Mouse (Mus musculus): Measurements from ENCODE around the gene Adipoq.

Gene Adipoq

GRCm38 (mm10) chr16:23115486-23115885, 30.9 kb upstream of the Adipoq start:
- DNase-seq (ENCODE audit: low spot score in 2 of 2): no peak

GRCm38 (mm10) chr16:23117173-23117572, 29.2 kb upstream of the Adipoq start:
- DNase-seq (ENCODE audit: low spot score in 2 of 2): no peak

- no peak for DNase-seq (ENCODE audit: low spot score in 2 of 2)
These were observed 23.9 kb upstream of the Adipoq start for GRCm38 (mm10) chr16:23122446-23122845.

- DNase-seq (ENCODE audit: low spot score in 2 of 2): no peak
These were observed 23.2 kb upstream of the Adipoq start for GRCm38 (mm10) chr16:23123104-23123503.

- DNase-seq (ENCODE audit: low spot score in 2 of 2): no peak
These were observed 21.9 kb upstream of the Adipoq start for GRCm38 (mm10) chr16:23124398-23124797.

GRCm38 (mm10) chr16:23127311-23127672, 19.0 kb upstream of the Adipoq start:
- no peak for DNase-seq (ENCODE audit: low spot score in 2 of 2)

GRCm38 (mm10) chr16:23127673-23128375, 18.5 kb upstream of the Adipoq start, which contains the start of gene Rfc4:
Gene Rfc4 (minus strand): TSS chr16:23127737.
- peak; percentile 85 to 87 for DNase-seq (ENCODE audit: low spot score in 2 of 2)

GRCm38 (mm10) chr16:23130303-23130702, 16.0 kb upstream of the Adipoq start:
- no peak for DNase-seq (ENCODE audit: low spot score in 2 of 2)

GRCm38 (mm10) chr16:23132336-23132735, 14.0 kb upstream of the Adipoq start:
- no peak for DNase-seq (ENCODE audit: low spot score in 2 of 2)

- no peak for DNase-seq (ENCODE audit: low spot score in 2 of 2)
These were observed 10.8 kb upstream of the Adipoq start for GRCm38 (mm10) chr16:23135421-23136149.

- no peak for DNase-seq (ENCODE audit: low spot score in 2 of 2)
These were observed 9.8 kb upstream of the Adipoq start for GRCm38 (mm10) chr16:23136406-23136970.

GRCm38 (mm10) chr16:23140911-23141310, 5.4 kb upstream of the Adipoq start:
- no peak for DNase-seq (ENCODE audit: low spot score in 2 of 2)

GRCm38 (mm10) chr16:23144326-23144725, 2.0 kb upstream of the Adipoq start:
- DNase-seq (ENCODE audit: low spot score in 2 of 2): no peak

GRCm38 (mm10) chr16:23145211-23145610, 1.1 kb upstream of the Adipoq start:
- no peak for DNase-seq (ENCODE audit: low spot score in 2 of 2)

GRCm38 (mm10) chr16:23148936-23149335, 2.6 kb downstream of the Adipoq start:
- no peak for DNase-seq (ENCODE audit: low spot score in 2 of 2)

GRCm38 (mm10) chr16:23149396-23149795, 3.1 kb downstream of the Adipoq start:
- no peak for DNase-seq (ENCODE audit: low spot score in 2 of 2)

- no peak for DNase-seq (ENCODE audit: low spot score in 2 of 2)
These were observed 5.1 kb downstream of the Adipoq start for GRCm38 (mm10) chr16:23151423-23151822.

- DNase-seq (ENCODE audit: low spot score in 2 of 2): no peak
These were observed 7.9 kb downstream of the Adipoq start for GRCm38 (mm10) chr16:23154261-23154660.

GRCm38 (mm10) chr16:23157013-23157412, 10.7 kb downstream of the Adipoq start:
- no peak for DNase-seq (ENCODE audit: low spot score in 2 of 2)

GRCm38 (mm10) chr16:23158292-23158691, 12.0 kb downstream of the Adipoq start:
- no peak for DNase-seq (ENCODE audit: low spot score in 2 of 2)

GRCm38 (mm10) chr16:23158957-23159356, 12.6 kb downstream of the Adipoq start:
- no peak for DNase-seq (ENCODE audit: low spot score in 2 of 2)

- DNase-seq (ENCODE audit: low spot score in 2 of 2): no peak
These were observed 13.4 kb downstream of the Adipoq start for GRCm38 (mm10) chr16:23159749-23160148.

- DNase-seq (ENCODE audit: low spot score in 2 of 2): no peak
These were observed 15.8 kb downstream of the Adipoq start for GRCm38 (mm10) chr16:23162116-23162515.
